Comparison of ENCODE assay signal across 8 mouse cellular contexts in the genomic region with DNA sequence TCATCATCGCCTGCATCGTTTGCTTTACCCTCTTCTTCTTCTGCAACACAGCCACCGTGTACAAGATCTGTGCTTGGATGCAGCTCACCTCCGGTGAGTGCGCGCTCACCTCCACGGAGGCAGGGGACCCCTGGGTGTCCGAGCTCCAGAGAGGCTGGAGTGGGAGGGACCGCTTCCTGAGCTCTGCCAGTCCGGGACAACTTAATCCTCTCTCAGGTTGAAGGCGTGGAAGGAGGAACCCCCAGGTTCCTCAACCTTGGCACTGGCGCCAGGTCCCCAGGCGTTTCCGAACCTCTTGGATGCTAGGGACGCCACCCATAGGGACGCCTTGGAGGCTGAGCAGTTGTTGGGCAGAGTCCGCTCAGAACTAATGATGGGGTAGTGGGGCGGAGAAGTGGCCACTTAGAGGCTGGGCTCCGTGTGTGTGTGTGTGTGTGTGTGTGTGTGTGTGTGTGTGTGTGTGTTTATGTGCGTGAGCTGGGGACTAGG. TPM values are rescaled to one million over a fixed set of nuclear protein-coding genes. Genes with fewer than 3 reads are reported as not detected.
DNase-seq lines count a peak whose midpoint lies in the region; ATAC-seq and TF ChIP-seq lines count a peak whose summit lies in the region.

No protein-coding gene starts in this region.

- H3K27ac ChIP-seq in lung, postnatal 0 days (ENCODE audit: low read length), result no peak overlapping the region
- H3K27ac ChIP-seq in hindbrain, embryonic 14.5 days, result peak overlapping the region; percentile 64
- peak overlapping the region; percentile 68 for H3K27ac ChIP-seq in midbrain, postnatal 0 days (ENCODE audit: low read depth, low read length)

- WGBS in lung, postnatal 0 days, result under 1% methylated on average over 19 of the region's 20 CpGs
- WGBS in hindbrain, embryonic 14.5 days, result under 1% methylated on average over 20 of the region's 20 CpGs
- under 1% methylated on average over 19 of the region's 20 CpGs for WGBS in midbrain, postnatal 0 days

- no peaks in the 10 kb centered on the region for H3K36me3 ChIP-seq in lung, postnatal 0 days (ENCODE audit: insufficient read depth, low read length)
- no peaks in the 10 kb centered on the region for H3K36me3 ChIP-seq in hindbrain, embryonic 14.5 days (replicated peaks; ENCODE audit: control insufficient read depth, insufficient read depth)
- no peaks in the 10 kb centered on the region for H3K36me3 ChIP-seq in midbrain, postnatal 0 days (ENCODE audit: insufficient read depth, low read length)

- no peak for TF ChIP-seq CTCF in lung, postnatal 0 days (IDR thresholded peaks at IDR 0.05)
- TF ChIP-seq CTCF in midbrain, postnatal 0 days (IDR thresholded peaks at IDR 0.05), result no peak

- H3K4me3 ChIP-seq in lung, postnatal 0 days (ENCODE audit: low read depth, low read length), result peak overlapping the region; percentile 29
- H3K4me3 ChIP-seq in hindbrain, embryonic 14.5 days (replicated peaks; ENCODE audit: low read length), result peak overlapping the region; percentile 75
- peak overlapping the region; percentile 77 for H3K4me3 ChIP-seq in midbrain, postnatal 0 days (ENCODE audit: low read depth, low read length)

- ATAC-seq in cerebellum, adult (ENCODE audit: insufficient number of reproducible peaks, low FRiP score, low TSS enrichment), result peak; percentile 42
- ATAC-seq in lung, postnatal 0 days, result no peak
- ATAC-seq in hindbrain, embryonic 14.5 days (ENCODE audit: low FRiP score), result peak; percentile 57
- peak; percentile 55 for ATAC-seq in midbrain, postnatal 0 days (ENCODE audit: low FRiP score)

- H3K4me1 ChIP-seq in lung, postnatal 0 days (ENCODE audit: insufficient read depth, low read depth, low read length), result peaks cover 4% of the 10 kb centered on the region; the same call in 1 of the 2 replicates
- peaks cover 3% of the 10 kb centered on the region; the same call in 1 of the 2 replicates for H3K4me1 ChIP-seq in hindbrain, embryonic 14.5 days (replicated peaks; ENCODE audit: control insufficient read depth, insufficient read depth, low read length)
- H3K4me1 ChIP-seq in midbrain, postnatal 0 days (ENCODE audit: insufficient read depth, low read length), result no peaks in the 10 kb centered on the region

- 0 out of 2 replicates have a peak, but pooled peaks cover 5% of the 10 kb centered on the region for H3K27me3 ChIP-seq in lung, postnatal 0 days (replicated peaks; ENCODE audit: insufficient read depth, low read length)
- H3K27me3 ChIP-seq in hindbrain, embryonic 14.5 days (ENCODE audit: control insufficient read depth, insufficient read depth, low read length), result peaks cover 4% of the 10 kb centered on the region; the same call in 1 of the 2 replicates
- no peaks in the 10 kb centered on the region for H3K27me3 ChIP-seq in midbrain, postnatal 0 days (ENCODE audit: insufficient read depth, low read length)

- no peak for DNase-seq in cerebellum, adult 8-10 months
- DNase-seq in lung, postnatal 0 days (ENCODE audit: low spot score), result no peak
- DNase-seq in lung, adult 18-20 months, result no peak
- no peak for DNase-seq in hindbrain, embryonic 14.5 days (ENCODE audit: low spot score)
- peak; percentile 47 for DNase-seq in midbrain, postnatal 0 days (ENCODE audit: low spot score)
- no peak for DNase-seq in T-cell, adult 2 months (ENCODE audit: low spot score)
- DNase-seq in c-Kit-positive CD71-positive TER-119-positive erythroid progenitor cells, embryonic 14.5 days (ENCODE audit: low spot score), result no peak

- no peaks in the 10 kb centered on the region for H3K9me3 ChIP-seq in lung, postnatal 0 days (ENCODE audit: low read length)
- no peaks in the 10 kb centered on the region for H3K9me3 ChIP-seq in hindbrain, embryonic 14.5 days (ENCODE audit: control insufficient read depth, low read length)
- no peaks in the 10 kb centered on the region for H3K9me3 ChIP-seq in midbrain, postnatal 0 days (ENCODE audit: low read length)

- TF ChIP-seq EP300 in lung, postnatal 0 days (IDR thresholded peaks at IDR 0.05), result no peak

- H3K4me2 ChIP-seq in lung, postnatal 0 days (replicated peaks; ENCODE audit: low read depth, low read length), result peak overlapping the region; percentile 56
- H3K4me2 ChIP-seq in hindbrain, embryonic 14.5 days (replicated peaks), result peak overlapping the region; percentile 98
- H3K4me2 ChIP-seq in midbrain, postnatal 0 days (ENCODE audit: low read depth, low read length, poor library complexity, severe bottlenecking), result peak overlapping the region; percentile 92

- no peak overlapping the region for H3K9ac ChIP-seq in lung, postnatal 0 days (replicated peaks; ENCODE audit: low read depth)
- H3K9ac ChIP-seq in hindbrain, embryonic 14.5 days, result peak overlapping the region; percentile 87
- H3K9ac ChIP-seq in midbrain, postnatal 0 days (replicated peaks; ENCODE audit: low read length, poor library complexity, severe bottlenecking), result peak overlapping the region; percentile 84

RNA-seq across cellular contexts. Expression of a gene that starts 0.7 kb away (rescaled TPM):
- 0.04 and 0.06 TPM in 2 replicates for polyA plus RNA-seq in lung, postnatal 0 days (2015; fragmentation: Nextera tagmentation; extraction: Ambion mirVana)
- polyA plus RNA-seq in hindbrain, embryonic 14.5 days (2014; fragmentation: Nextera tagmentation; extraction: Ambion mirVana), result 23.9 and 30.0 TPM in 2 replicates
- 70.0 and 72.5 TPM in 2 replicates for total RNA-seq in midbrain, postnatal 0 days (2014; rRNA removed)
- polyA plus RNA-seq in midbrain, postnatal 0 days (2015; fragmentation: Nextera tagmentation; extraction: Ambion mirVana), result 50.7 and 51.8 TPM in 2 replicates

Comparison
In these comparisons a context has a peak if more than half of its experiments do, and no peak if none do; other contexts are left out.
1. RNA of a gene that starts 0.7 kb away (polyA plus RNA-seq): 50.7 to 51.8 TPM in midbrain, postnatal 0 days and 23.9 to 30.0 TPM in hindbrain, embryonic 14.5 days; 0.04 to 0.06 TPM in lung, postnatal 0 days; every median in the first group is over 10 times any median in the second.
2. Peak in every context shown above with its lines, with median percentiles within 50 percentile points of each other: H3K4me2 ChIP-seq and H3K4me3 ChIP-seq.